Mouse (Mus musculus) right cerebral cortex, postnatal 10 days (tissue): ENCODE measurements at regions not wholly inside any gene's neighbourhood (a gene's known extent, or its start where the extent isn't known, plus 50 kb on each side); places are given as distances from the start of the nearest gene placed in this dataset.
A peak's percentile ranks its signal among the peaks of the same experiment; 100 is the strongest.
"Not testable (repeated sequence)": the region's sequence is repeated elsewhere in the genome, so short reads cannot be mapped to it uniquely, and the experiment has no call there.

Source experiments
- DNase-seq, 2 experiments: peaks; one replicate each; pipeline ENCODE4 v3.0.0; 2021; ENCODE audit warnings: low spot score in 2 of 2

- DNase-seq, result not testable (repeated sequence)
Observed at GRCm38 (mm10) chr17:9066633-9067032, 78.5 kb downstream of the 1700010I14Rik start.

GRCm38 (mm10) chr17:9068859-9069602 lies 80.9 kb downstream of the 1700010I14Rik start:
- DNase-seq, result no peak

DNA sequence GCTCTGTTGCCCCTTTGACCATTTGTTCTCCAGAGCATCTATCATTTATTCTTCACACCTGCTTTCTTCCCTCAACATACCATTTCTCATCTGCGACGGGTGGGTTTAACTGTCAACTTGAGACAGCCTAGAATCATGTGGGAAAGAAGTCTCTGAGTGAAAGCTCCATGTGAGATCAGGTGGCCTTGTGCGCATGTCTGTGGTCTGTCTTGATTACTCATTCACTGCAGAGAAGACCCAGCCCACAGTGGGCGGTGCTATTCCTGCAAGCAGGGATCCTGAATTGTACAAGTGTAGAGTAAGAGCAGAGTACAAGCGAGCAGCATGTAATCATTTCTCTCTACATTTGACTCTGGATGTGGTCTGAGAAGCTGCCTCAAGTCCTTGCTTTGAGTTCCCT lies 95.5 kb downstream of the 1700010I14Rik start:
- no peak for DNase-seq

GRCm38 (mm10) chr17:9127866-9128265 lies 139.7 kb downstream of the 1700010I14Rik start:
- DNase-seq, result no peak

DNA sequence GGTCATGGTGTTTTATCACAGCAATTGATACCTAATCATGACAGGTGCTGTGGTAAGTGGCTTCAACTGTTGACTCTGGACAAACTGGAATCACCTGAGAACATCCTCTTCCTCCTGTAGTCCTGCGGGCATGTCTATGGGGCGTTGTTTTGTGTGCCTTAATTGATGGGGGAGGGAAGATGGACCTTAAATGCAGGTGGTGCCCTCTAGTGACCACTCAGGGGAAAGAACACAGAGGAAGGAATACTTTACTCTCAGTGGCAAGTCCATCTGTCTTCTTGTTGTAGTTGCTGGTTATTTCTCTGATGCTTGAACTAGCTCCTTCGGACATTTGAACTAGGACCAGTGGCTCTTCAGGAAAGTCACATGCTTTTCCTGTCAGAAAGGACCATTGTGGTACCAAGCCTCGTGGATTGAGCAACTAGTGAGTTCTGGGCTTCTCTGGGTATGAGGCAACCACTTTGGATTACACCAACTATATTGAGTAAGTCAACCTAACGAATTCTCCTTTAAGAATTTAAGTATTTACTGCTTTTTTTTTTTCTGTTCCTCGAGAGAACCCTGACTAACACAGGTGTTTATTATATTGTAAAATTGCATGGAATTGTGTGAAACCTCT lies 157.6 kb downstream of the 1700010I14Rik start:
- DNase-seq, result no peak

GRCm38 (mm10) chr17:9150654-9151053 lies 162.5 kb downstream of the 1700010I14Rik start:
- no peak for DNase-seq

DNA sequence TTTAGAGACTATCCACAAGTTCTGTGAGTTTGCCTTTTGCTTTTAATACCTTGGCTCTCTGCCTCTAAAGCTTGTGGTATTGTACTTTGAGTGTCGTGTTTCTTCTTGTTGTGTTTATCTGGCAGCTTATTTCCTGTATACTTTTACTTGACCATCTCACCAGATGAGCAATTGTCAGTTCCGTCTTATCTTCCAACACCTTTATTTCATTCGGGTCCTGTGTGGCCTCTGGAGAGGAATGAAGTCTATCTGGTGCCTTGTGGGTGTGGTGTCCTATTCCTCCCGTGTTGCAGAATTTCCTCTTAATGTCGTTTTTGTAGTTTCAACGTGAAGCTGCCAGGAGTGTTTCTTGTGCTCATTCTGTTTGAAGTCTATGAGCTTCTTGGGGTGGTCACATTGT lies 174.0 kb downstream of the 1700010I14Rik start:
- no peak for DNase-seq

DNA sequence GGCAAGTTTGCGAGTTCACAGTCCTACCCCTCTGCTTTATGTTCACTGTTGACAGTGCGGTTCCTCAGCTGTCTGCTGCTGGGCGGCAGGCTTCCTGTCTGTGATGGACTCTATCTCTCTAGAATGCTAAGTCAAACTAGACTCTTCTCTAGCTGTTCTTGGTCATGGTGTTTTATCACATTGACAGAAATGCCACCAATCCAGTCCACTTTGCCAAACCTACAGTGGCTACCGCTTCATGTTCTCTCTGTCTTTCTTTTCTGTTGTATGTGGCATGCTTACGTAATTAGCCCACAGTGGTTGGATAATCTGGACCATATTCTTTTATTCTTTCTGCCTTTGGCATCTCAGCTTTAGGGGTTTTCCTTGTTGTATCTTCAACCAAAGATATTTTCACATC lies 174.5 kb downstream of the 1700010I14Rik start:
- no peak for DNase-seq

- DNase-seq, result no peak
Observed at GRCm38 (mm10) chr17:9163285-9163684, 175.2 kb downstream of the 1700010I14Rik start.

DNA sequence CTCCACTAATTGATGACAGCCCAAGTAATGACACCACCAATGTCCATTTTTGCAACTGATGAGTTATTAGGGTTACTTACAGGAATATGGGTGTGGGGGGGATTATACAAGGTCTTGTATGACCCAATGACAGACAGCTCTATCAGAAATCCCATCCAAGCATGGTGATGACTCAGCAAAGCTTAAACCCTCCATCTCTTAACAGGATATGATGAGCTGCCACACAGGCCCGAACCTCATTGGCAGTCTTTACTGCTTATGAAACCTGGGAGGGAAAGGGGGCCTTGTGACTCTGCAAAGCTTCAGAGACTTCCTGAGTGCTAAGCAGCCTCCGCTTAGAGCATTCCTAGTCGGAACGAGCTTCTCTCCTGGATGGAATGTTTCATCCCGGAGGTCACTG lies 176.4 kb downstream of the 1700010I14Rik start:
- no peak for DNase-seq

- peak; percentile 86 to 88 for DNase-seq
Observed at GRCm38 (mm10) chr17:9167161-9167560, 179.0 kb downstream of the 1700010I14Rik start.

- DNase-seq, result peak; percentile 56 to 70
Observed at GRCm38 (mm10) chr17:9167571-9168201, 179.6 kb downstream of the 1700010I14Rik start.

GRCm38 (mm10) chr17:9168411-9168810 lies 180.3 kb downstream of the 1700010I14Rik start:
- peak; percentile 86 to 89 for DNase-seq

DNA sequence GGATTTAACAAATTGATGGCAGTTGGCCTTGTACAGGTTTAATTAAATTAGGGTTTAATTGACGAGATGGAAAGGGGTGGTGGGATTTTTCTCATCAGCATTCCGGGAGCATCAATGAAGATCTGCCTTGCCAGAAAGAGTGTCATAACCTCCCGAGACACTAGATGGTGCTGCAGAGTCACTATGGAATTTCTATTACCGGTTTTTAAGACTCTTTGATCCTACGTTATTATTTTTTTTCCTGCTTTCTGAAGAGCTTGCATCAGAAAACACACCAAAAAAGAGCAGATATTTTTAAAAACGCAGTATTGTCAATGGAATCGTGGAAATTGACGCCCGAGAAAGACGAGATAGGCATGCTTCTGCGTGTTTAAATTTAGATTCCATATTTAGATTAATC lies 181.2 kb downstream of the 1700010I14Rik start:
- DNase-seq, result peak; percentile 87 to 89

- DNase-seq, result peak in 1 of 2 experiments; percentile 29
Observed at GRCm38 (mm10) chr17:9197160-9197559, 209.0 kb downstream of the 1700010I14Rik start.

GRCm38 (mm10) chr17:9200386-9200785 lies 212.3 kb downstream of the 1700010I14Rik start:
- no peak for DNase-seq

GRCm38 (mm10) chr17:9202496-9202895 lies 214.4 kb downstream of the 1700010I14Rik start:
- DNase-seq, result no peak

DNA sequence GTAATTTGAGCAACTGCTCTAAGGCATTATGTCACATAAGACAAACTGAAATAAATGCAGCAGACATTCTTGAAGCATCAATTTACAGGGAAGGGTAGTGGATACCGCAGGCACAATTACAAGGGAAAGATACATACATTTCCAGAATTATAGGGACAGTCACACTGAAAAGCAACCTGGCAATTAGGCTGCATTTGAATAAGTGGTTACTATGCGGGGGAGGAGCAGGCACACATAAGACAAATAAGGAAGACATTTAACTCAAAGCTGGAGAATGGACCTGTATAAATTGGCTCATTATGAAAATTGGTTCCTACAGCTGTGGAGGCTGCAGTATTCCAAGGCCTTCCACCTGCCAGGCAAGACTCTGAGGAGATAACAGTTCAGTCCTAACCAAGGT lies 211.2 kb upstream of the Gm17728 start:
- no peak for DNase-seq

- no peak for DNase-seq
Observed at GRCm38 (mm10) chr17:9223097-9223496, 198.8 kb upstream of the Gm17728 start.

GRCm38 (mm10) chr17:9227872-9228575 lies 193.8 kb upstream of the Gm17728 start:
- peak; percentile 43 to 47 for DNase-seq

DNA sequence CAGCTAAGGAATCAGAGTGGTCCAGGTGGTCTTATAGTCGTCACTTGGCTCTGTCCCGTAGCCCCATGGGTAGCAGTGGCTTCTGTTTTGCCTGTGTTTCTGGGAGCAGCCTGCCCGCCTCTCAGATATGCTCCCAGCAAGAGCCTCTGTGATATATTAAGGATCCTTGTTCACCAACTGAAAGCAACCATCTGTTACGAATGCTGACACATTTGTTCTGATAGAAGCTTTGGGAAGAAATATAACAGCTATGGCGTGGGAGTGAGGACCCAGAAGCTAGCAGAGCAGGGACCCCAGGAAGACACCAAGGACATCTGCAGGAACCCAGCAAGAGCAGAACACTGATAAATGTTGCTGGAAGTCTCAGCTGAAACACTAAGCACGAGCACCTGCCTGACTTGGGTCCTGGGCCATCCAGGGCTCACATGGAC lies 186.7 kb upstream of the Gm17728 start:
- DNase-seq, result peak; percentile 32 to 54

- DNase-seq, result peak; percentile 45 to 51
Observed at GRCm38 (mm10) chr17:9258646-9259170, 163.2 kb upstream of the Gm17728 start.
